Mouse (Mus musculus): ENCODE measurements at regions not wholly inside any gene's neighbourhood (a gene's known extent, or its start where the extent isn't known, plus 50 kb on each side); places are given as distances from the start of the nearest gene placed in this dataset.

DNA sequence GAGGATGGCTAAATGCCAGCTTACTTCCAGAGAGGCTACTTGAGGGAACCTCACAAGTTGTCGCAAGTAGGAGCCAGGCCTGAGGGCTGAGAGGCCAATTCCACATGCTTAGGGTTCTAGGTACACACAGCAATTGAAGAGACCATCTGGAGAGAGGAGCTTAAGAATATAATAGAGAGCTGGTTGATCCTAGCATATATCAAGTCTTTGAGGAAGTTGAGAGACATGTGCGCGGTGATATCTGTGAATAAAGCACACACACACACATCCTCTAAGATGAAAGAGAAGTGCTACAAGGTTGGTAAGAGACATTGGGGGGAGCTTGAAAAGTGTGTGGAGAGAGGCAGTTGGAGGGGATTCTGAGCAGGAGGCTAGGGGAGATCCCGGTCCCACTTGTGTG lies 189.5 kb downstream of the Zfp462 start:
- no peak for DNase-seq (ENCODE audit: low spot score in 2 of 2)

DNA sequence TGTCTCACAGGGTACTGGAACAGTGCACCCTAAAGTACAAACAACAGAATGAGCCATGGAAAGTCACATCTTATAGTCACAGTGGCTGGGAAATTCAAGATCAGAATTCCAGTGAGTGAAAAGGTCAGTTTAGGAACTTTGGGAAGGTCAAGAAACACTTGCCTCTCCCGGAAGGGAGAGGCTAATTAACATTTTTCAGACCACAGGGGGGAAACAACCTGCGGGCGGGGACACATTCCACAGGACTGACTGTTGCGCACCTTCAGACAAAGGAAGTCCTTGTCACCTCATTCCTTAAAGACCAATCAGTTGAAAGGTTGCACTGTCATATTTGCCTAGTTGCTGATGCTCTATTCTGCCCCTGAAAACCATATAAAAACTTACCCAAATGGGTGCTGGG lies 189.9 kb downstream of the Zfp462 start:
- DNase-seq (ENCODE audit: low spot score in 2 of 2): no peak

DNA sequence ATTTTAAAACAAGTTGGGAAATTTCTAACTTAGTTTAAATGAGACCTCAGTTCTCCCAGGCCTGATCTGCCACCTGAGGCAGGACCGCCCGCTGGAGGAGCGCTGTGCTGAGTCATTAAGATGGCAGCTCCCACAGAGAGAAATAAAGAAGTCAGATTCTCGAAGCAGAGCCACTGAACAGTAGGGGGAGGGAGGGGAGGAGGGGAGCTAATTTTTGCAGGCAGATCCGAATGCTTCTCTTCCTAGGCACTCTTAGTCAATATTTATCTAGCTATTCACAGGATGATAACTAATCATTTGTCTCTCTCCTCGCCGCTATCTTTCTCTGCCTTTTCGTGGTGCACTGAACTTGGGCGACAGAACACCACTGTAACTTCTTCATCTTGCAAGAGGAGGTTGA lies 191.4 kb downstream of the Zfp462 start:
- no peak for DNase-seq (ENCODE audit: low spot score in 2 of 2)

DNA sequence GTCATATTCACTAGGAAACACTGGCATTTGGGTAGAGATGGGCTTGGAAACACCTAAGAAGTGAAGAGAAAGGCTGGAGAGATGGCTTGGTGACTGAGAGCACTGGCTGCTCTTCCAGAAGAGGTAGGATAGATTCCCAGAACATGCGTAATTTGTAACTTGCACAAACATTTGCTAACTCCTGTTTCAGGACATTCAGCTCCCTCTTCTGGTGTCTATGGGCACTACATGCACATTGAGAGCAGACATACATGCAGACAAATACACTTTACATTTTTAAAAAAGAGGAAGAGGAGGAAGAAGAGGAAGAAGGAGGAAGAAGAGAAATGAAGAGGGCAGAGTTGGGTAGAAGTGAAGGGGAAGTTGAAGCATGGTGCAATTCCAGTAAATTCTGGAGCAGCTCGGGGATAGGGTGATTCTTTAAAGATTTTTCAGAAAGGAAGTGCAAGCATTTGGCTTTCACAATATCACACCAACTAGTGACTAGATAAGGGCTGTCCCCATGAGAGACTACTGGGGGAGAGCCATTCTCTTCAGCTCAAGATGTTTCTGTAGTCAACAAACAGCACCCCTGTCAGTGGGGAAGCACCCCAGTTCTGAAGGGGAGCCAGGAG lies 193.0 kb downstream of the Zfp462 start:
- no peak for DNase-seq (ENCODE audit: low spot score in 2 of 2)

DNA sequence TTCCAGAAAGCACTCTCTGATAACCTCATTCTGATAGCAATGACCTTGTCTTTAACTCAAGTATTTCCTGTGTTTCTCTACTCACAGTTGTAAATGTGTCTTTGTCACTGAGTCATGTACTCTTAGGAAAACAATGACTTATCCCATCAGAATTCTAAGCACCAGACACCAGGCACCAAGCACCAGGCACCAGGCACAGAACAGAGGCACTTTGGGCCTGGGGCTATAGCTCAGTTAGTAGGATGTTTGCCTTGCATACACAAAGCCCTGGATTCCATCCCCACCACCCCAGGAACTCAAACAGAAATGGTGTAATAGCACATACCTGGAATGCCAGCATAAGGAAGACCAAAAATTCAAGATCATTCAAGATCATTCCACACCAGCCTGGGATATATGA lies 196.5 kb downstream of the Zfp462 start:
- DNase-seq (ENCODE audit: low spot score in 2 of 2): no peak

DNA sequence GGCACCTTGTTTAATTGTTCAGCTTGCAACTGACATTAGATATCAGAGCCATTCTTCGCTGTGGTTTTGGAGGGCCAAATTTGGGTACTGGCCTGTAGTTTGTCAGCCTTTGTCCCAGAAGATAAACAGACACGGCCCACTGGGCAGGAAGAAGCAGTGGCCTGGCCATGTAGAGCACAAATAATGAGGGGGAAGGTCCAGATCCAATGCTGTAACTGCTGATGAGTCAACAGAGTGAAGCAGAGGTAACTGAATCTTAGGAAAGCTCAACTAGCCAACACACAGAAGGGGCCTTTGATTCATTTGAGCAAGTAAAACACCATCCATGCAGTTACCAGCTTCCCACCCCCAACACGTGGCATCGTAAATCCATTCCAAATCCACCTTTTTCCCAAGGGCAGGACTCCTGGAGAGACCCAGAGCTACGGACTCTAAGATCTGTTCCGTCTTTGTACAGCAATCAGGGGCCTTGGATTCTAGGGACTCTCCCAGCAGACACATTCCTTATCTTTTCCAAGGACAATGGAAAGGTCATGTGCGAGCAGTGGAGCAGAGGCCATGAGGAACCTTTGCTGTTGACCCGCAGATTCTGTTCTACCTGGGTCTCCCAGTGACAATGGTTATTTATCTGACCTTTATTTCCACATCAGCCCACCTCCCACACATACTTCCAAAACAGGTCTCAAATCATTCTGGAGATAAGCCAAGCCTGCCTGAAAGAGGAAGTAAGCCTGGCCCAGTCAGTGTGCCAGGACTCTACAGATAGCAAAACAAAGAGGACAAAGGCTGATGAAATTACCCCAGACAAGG lies 197.3 kb downstream of the Zfp462 start:
- no peak for DNase-seq (ENCODE audit: low spot score in 2 of 2)

DNA sequence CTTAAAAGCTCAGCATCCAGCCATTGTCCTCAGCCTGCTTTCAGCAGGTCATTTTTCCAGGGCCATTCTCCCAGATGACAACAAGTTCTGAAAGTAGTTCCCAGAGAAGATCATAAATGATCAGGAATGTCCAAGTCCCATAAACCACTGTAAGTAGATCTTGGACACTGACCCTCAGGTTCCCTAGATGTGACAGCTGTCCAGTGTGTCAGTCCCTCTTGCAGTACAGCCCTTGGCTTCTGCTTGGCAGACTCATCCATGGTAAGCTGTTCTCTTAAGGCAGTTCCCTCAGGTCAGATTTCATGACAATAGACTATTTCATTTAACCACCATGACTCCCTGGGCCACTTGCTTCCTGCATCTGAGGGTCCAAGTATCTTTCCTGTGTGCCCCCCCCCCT lies 198.6 kb downstream of the Zfp462 start:
- no peak for DNase-seq (ENCODE audit: low spot score in 2 of 2)

DNA sequence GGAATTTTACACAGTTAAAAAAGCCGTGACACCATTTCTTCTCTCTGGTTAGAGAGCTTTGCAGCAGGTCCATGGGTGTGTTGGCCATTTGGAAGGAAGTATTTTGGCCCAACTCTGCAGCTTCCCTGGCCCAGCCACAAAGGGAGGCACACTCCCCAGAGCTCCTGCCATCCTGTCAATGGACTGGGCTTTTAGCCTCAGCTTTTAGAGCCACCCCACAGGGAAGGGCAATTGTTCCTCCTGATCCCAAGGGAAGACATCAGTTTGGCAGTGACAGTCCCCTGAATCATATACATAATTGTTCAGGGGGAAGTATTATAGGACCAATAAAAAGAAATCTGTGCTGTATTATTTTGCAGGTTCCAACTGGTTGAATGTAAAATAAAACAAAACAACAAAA lies 200.1 kb downstream of the Zfp462 start:
- DNase-seq (ENCODE audit: low spot score in 2 of 2): no peak

DNA sequence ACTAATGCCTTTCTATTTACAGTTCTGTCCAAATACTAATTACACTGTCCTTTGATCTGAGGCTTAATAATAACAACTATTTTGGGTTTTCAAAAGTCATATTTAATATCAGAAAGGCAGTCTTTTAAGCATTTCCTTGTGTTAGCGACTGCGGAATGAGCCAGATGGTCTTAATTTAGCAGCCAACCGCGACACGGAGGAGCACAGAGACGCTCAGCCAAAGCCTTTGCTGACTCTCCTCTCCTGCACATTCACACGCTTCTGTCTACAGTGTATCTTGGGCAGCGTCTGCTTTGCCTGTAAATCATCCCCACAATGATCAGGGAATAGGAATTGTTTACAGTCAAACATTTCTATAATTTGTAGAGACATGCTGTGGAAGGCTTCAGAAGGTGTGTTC lies 201.1 kb downstream of the Zfp462 start:
- no peak for DNase-seq (ENCODE audit: low spot score in 2 of 2)

DNA sequence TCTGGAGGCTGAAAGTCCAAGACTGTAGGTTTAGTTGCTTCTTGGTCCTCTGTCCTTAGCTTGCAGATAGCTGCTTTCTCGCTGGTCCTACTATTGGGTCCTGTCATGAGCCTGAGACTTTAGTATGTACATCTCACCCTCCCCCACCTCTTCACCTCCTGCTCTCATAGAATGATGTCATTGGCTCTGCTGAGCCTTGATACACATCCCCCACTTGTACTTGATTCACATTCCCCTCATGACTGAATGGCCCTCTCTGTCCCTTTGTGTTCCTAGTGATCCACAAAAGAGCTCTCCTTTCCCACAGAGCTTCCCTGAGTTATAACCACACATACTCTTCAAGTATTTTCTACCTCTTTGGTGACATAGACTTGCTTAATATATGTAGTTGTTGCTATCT lies 201.5 kb upstream of the Rad23b start:
- no peak for DNase-seq (ENCODE audit: low spot score in 2 of 2)

DNA sequence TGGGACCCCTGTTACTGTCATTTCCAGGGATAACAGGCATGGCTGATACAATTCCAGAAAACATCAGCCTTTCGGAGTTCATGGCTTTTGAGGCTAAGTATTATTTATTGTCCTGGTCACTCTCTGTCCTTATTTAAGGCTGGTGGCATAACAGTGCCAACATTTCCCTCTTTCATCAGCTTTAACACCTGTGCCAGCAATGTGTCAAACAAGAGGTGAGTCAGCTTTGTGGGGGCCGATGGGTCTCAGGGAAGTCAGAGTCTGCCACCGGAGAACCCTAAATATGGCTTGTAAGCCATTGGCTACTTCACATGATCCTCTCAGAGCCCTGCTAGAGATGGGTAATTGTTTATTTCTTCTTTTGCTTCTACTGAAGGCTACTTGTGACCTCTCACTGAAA lies 195.3 kb upstream of the Rad23b start:
- DNase-seq (ENCODE audit: low spot score in 2 of 2): no peak

DNA sequence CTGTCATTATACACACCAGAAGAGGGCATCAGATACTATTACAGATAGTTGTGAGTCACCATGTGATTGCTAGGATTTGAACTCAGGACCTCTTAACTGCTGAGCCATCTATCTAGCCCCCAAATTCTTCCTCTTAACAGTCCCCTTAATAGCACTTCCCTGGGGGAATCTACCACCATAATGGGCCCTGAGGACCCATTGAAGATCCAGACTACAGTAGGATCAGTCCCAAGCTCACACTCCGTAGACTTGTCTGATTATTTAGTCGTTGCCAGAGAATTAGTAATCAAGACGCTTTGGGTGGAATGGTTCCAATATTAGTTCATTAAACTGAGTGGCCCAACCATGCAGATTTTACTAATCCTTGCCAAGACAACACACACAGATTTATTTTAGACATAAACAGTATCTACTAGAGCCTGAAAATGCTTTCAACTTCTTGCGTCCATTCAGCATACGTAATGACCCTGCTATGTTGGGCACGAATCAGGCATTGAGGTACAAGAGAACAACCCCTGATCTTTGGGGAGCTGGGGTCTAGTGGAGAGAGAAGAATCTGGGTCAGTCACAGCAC lies 191.6 kb upstream of the Rad23b start:
- DNase-seq (ENCODE audit: low spot score in 2 of 2): no peak

DNA sequence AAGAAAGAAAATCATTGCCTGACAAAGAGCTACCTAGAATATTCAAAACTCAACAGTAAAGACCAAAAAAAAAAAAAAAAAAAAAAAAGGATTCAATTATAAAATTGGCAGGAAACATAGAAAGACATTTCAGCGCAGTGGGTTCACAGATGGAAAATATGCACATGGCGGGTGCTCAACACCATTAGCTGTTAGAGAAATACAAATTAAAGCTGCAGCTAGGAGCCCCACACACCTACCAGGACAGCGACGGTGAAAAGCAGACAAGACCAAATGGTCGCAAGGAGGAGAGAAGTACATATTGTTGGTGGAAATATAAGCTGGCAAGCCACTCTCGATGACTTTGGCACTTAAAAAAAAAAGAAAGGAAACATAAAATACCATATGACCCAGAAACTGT lies 183.6 kb upstream of the Rad23b start:
- no peak for DNase-seq (ENCODE audit: low spot score in 2 of 2)

DNA sequence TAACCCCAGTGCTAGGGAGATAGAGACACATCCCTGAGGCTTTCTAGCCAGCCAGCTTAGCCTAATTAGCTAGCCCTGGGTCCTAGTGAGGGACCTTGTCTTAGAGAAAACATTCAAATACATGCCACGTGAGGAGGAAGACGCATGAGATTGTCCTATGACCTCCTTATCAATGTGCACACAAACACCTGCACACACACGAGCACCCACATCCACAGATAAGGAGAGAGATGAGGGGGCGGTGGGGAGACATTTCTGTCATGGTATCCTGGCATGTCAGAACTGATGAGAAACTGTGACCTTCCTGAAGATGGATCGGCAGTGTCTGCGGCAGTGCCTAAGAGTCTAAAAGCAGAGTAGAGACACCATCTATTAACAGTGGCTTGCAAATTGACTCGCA lies 180.8 kb upstream of the Rad23b start:
- no peak for DNase-seq (ENCODE audit: low spot score in 2 of 2)

DNA sequence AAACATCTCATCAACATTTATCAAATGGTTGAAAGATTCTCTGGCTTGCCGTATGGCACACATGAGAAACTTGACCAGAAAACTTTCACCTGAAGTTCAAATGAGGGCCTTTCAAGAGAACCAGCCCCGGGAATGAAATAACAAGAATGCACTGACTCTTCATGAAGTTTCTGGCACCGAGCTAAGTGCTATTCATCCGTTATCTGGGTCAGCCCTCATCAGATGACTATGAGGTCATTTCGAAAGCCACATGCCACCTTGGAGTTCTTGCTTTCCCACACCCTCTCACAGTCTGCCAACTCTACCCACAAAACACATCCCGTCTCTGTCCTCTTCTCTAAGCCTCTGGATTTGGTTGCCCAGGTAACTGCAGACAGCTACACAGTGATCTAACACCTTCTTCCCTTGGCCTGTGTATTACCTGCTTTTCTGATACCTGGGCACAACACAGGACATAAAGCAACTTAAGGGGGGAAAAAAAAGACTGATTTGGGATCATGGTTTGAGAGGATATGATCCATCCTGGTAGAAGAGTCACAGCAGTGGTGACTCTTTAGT lies 177.4 kb upstream of the Rad23b start:
- no peak for DNase-seq (ENCODE audit: low spot score in 2 of 2)

DNA sequence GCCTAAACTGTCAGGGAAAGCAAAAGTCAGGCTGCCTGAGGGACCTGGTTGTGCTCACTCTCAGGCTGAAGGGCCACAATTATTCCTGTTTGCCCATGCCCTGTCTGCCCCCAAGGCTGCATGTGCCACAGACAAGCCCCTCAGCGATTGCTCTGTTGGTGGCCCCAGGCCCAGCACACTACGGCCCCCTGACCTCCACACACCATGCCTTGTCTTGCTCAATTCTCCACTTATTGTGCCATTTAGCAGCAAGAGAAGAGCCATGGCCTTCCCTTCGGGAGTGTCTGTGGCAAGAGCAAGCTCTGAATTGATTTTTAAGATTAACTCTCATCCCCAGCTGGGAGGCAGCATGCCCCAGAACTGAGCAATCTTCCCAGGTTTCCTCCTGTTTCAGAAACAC lies 173.8 kb upstream of the Rad23b start:
- DNase-seq (ENCODE audit: low spot score in 2 of 2): no peak

DNA sequence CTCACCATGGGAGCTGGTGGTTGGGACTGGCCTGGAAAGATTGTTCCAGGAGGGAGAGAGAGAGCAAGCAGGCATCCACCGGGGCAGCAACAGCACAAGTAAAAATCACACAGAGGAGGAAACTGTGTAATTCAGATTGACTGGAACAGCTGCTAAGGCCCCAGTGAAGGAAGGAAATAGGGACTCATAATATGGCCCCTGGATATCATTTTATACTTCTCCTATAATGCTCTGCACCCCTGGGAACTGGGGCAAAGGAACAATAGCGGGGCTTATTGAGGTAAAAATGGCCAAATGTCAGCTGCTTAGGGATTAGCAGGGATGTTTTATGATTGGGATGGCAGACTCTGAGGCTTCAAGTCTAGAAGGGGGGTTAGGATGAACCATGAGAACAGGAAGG lies 170.4 kb upstream of the Rad23b start:
- DNase-seq (ENCODE audit: low spot score in 2 of 2): no peak

DNA sequence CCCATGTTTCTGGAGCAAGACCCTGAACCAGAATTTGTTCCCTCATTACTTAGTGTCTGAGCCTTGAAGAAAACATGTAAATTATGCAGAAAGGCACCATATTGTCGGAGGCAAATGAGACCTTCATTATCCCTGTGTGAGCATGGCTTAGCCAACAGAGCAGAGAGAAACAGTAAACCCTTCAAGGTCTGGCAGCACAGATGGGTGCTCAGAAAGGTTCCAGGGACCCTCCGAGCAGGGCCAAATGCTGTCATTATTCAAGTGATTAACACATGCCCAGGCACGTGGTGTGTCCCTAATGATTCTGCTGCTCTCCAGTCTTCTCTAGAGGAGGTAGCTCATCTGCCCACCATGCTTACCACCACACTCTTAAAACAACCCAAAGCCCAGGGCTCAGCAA lies 166.3 kb upstream of the Rad23b start:
- DNase-seq (ENCODE audit: low spot score in 2 of 2): no peak

DNA sequence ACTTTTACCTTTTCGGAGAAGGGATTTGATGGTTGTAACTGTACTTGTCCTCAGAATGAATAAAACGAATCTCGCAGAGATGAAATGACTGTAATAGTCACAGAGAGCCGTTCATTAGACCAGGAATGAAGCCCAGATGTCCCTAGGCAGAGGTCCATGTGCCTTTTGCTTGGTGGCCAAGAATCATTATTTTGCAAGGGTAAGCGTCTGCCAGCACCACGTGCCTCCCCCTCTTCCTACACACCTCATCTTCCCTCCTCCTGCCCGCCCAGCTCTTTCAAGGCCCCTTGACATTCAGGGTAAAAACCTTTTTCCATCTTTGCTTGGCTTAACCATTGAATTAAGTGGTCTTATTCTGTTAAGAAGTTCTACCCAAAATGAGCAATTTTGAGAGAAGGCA lies 161.1 kb upstream of the Rad23b start:
- no peak for DNase-seq (ENCODE audit: low spot score in 2 of 2)

DNA sequence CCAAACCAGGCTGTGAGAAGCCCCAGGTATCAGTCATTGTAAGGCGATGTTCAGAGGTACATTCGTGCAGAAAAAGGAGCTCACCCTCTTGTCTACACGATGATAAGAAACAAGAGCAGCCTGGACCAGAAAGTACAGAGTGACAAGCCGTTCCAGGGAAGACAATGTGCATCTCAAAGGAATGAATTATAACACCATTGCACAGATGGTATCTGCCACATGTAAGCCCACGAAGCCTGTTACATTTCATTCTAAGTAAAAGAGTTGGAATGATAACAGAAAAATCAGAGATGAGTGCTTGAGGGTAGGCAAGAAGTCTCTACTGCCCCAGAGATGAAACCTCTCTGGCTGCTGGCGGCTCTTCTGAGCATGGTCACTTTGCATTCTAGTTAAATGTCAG lies 159.3 kb upstream of the Rad23b start:
- no peak for DNase-seq (ENCODE audit: low spot score in 2 of 2)

DNA sequence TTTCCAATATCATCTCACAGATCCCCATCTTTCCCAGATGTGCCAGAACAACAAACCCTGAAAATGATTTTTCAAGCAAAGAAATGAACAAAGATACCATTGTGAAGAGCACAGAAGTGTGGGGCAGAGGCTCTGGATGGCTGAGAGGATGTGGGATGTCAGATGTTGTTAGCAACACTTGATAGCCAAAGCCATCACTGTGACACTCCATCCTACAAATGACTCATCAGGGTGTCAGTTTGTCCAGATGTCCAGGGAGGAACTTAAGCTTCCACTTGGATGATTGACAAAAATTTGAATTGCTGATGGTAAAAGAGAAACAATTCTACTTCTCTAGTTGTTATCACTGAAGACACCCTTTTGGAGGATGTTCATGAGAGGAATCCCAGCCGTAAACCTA lies 155.8 kb upstream of the Rad23b start:
- DNase-seq (ENCODE audit: low spot score in 2 of 2): no peak

DNA sequence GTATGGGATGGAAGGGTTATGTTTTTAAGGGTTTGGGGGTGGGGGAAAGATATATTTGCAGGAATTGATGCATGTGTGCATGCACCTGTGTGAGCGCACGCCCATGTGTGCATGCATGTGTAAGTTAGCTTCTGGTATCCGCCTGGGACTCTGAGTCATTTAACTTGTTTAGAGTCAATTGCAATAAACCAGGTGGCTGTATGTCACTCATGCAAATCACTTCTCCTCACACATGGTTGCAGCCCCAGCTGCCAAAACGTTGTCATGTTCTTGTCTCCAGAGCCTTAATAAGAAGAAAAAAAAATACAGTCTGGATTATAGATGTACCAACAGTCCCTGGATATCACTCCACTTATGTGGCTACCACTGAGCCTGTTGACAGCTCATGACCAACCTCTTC lies 155.3 kb upstream of the Rad23b start:
- DNase-seq (ENCODE audit: low spot score in 2 of 2): no peak

All from urinary bladder, postnatal 4 days (tissue).